Mouse (Mus musculus) ZHBTc4 (cell line): Measurements from ENCODE around the gene Efcab7.

Source experiments
- DNase-seq: peaks from one replicate; pipeline ENCODE4 v3.0.0-alpha.2; 2011; ENCODE audit warnings: low read depth, low spot score

Gene Efcab7

DNA sequence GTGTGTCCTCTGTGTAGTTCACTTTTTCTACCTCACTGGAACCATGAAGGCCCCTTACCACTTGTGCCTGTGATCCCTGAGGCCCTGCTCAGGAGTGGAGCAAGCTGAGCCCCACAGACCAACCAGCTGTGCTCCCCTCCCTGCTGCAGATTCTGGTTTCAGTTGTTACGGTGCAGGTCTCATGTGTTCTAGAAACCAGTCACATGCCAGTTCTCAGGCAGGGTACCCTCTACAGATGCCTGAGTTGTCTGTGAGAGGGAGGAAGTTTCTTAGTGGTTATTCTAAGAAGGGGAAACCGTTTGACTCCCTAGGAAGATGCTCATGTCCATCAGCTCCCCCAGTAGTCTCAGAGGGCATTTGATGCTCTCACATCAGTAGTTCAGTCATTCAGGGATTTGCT is 115.6 kb downstream of the Efcab7 start:
- DNase-seq, result no peak

DNA sequence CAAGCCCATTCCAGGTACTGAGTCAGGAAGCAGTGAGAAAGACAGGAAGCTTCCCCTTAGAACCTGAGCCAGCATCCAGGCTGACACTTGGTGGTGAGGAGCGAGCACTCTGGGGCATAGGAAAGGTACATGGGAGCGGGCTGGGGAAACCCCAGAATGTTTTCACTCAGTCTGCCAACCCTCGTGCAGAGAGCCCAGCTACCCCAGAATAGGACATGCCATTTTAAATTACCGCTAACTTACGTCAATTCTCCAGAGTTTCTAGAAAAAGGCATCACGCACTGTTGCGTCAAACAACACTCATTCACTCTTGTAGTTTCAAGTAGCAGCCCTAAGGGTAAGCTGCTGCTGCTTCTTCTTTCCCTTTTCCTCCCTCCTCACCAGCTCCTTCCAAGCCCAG is 116.0 kb downstream of the Efcab7 start:
- DNase-seq, result no peak

DNA sequence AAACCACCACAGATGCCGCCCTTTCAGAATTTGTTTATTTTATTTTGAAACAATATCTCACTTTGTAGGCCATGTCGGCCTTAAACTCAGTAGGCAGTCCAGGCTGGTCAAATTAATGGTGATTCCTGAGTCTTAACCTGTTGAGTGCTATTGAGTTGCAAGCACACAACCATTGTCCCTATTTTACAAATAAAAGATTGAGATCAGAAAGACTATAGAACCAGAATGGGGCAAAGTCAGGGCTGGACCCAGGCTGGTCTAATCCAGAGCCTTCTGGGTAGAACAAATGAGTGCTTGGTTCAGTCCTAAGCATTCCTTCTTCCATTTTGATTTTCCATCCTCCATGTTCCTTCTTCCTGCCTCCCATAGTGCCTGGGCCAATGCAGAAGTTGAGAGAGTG is 117.5 kb downstream of the Efcab7 start:
- peak; percentile 71 for DNase-seq

GRCm38 (mm10) chr4:99947192-99947591 is 118.2 kb downstream of the Efcab7 start:
- peak; percentile 62 for DNase-seq

GRCm38 (mm10) chr4:99947896-99948295 is 118.9 kb downstream of the Efcab7 start:
- DNase-seq, result no peak

DNA sequence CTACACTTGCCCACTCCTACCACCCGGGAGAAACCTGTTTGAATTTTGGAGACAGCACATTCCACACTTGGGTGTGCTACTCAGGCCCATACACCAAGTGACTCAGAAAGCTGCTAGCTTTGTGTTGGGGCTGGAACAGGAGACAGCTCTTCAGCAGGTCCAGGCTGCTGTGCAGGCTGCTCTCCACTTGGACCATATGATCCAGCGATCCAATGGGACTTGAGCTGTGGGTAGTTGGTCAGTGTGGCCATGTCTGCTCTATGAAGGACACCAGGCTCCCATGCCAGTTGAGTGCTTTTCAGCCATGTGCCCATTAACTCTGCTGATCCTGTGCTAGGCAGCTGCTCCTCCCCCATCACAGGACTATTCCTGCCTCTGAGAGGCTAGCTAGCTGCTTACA is 124.9 kb downstream of the Efcab7 start:
- DNase-seq, result peak; percentile 35

DNA sequence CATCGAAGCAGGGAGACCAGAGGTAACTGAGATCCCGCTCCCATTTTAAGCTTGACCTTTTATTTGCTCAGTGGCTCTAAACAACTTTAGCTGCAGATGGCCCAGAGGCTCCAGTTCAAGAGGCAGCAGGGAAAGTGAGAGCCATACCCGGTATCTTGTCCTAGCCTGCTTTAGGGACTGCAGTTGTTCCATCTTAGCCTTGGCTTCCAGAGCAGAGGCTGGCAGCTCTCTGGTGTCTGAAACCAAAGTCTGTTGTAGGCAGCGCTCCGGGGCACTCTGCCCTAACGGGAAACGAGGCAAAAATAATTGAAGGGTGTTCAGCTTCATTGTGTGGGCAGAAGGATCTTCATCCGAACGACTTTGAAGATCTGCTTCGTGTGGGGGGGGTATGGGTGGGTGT is 126.4 kb downstream of the Efcab7 start:
- DNase-seq, result no peak

DNA sequence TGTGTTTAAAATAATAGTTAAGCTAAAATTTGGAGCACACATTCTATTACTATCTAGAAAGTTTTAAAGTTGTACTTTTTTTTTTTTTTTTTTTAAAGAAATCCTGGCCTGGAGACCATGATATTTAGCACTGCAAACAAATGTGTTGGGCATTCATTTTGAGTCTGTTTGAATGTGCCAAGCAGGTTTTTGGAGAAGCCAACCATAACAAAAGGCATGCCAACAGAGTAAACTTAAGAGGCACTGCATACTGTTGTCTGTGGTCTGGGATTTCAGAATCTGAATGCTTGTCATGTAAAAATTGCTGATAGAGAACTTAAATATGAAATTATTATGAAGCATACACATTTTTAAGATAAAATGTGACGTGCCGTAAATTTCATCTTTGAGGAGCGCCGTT is 128.2 kb downstream of the Efcab7 start:
- DNase-seq, result no peak

DNA sequence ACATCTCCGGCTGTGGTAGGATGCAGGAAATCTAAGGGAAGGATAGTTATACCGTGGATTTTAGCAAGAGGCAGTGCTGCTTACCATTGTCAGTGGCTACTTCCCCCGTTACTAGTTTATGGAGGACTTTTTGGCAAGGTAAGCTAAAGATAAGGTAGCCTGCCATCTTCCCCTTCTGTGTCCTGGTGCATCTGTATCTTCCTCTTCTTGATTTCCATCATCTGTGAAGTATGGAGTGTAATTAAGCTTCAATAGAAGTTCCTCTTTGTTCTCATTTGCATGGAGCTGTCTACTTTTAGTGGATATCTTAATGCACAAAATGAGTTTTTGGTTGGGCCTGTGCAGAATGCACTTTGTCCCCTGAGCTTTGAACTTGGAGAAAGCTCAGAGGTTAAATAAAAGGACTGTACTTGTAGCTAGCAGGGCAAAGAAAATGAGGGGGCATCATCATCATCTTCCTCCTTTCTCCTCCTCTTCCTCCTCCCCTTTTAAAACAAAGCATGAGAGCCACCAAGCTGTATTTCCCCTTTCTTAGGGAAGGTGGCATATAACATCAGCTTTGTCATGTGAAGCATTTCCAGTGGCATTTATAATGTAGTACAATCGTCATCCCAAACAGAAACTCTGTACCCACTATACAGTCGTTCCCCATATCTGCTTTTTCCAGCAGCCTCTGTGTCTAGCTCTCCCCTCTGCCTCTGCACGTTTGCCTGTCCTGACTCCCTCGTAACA is 129.3 kb downstream of the Efcab7 start:
- no peak for DNase-seq

GRCm38 (mm10) chr4:99959308-99959707 is 130.3 kb downstream of the Efcab7 start:
- no peak for DNase-seq
